Mouse (Mus musculus) heart, embryonic 13.5 days (tissue): Measurements from ENCODE around the gene Tmem147. TPM values are rescaled to one million over a fixed set of nuclear protein-coding genes. Genes with fewer than 3 reads are reported as not detected.

Source experiments
- ATAC-seq: fragments of 200-750 bp; cut with Nextera tagmentation; 2 replicates; pipeline ENCODE4 v1.8.0; 2017; ENCODE audit warnings: moderate TSS enrichment; ENCODE audit not compliant: insufficient number of reproducible peaks, low FRiP score, low TSS enrichment; ENCODE audit errors: extremely low read depth
- H3K27ac ChIP-seq: fragments of 300-500 bp; sonication (generic); replicated peaks from 2 replicates; pipeline ENCODE4 v1.5.1; 2015; ENCODE audit warnings: moderate library complexity, mild to moderate bottlenecking, inconsistent platforms
- H3K27me3 ChIP-seq: fragments of 300-500 bp; sonication (generic); replicated peaks from 2 replicates; pipeline ENCODE4 v1.6.1; 2015; ENCODE audit warnings: mild to moderate bottlenecking, inconsistent platforms
- H3K36me3 ChIP-seq: fragments of 300-500 bp; sonication (generic); 2 replicates; pipeline ENCODE4 v1.6.1; 2015; ENCODE audit warnings: mild to moderate bottlenecking, inconsistent platforms
- H3K4me1 ChIP-seq: fragments of 300-500 bp; sonication (generic); 2 replicates; pipeline ENCODE4 v1.6.1; 2015; ENCODE audit warnings: inconsistent platforms
- H3K4me2 ChIP-seq: fragments of 300-500 bp; sonication (generic); 2 replicates; pipeline ENCODE4 v1.6.1; 2015; ENCODE audit warnings: inconsistent platforms, mild to moderate bottlenecking, moderate library complexity
- H3K4me3 ChIP-seq: fragments of 300-500 bp; sonication (generic); 2 replicates; pipeline ENCODE4 v1.5.1; 2015; ENCODE audit warnings: moderate library complexity, mild to moderate bottlenecking, inconsistent platforms
- H3K9ac ChIP-seq: fragments of 300-500 bp; sonication (generic); 2 replicates; pipeline ENCODE4 v1.6.1; 2015; ENCODE audit warnings: inconsistent platforms, mild to moderate bottlenecking, moderate library complexity
- H3K9me3 ChIP-seq: fragments of 300-500 bp; sonication (generic); 2 replicates; pipeline ENCODE4 v1.6.1; 2016; ENCODE audit warnings: inconsistent platforms
- WGBS: fragments of 180-500 bp; shearing (Covaris S2); methylation state at CpG from one replicate; pipeline ENCODE4 v1.1.7; 2015; ENCODE audit warnings: mixed read lengths; 5-methylcytosine and 5-hydroxymethylcytosine counted together
- polyA plus RNA-seq: library from polyadenylated mRNA; unstranded; fragments of >200 nt; fragmentation: Nextera tagmentation; extraction: Ambion mirVana; gene quantifications from 2 replicates; pipeline ENCODE4 v1.2.1, GENCODE M21; 2015

Gene Tmem147
- polyA plus RNA-seq, 1 experiment from 2014 or later, result 165 TPM

- no peak for ATAC-seq
- Histone ChIP-seq H3K27me3 (peaks cover 14% of the 10 kb centered on the region; the same call in 1 of the 2 replicates), H3K9me3 (no peaks in the 10 kb centered on the region), H3K36me3 (no peaks in the 10 kb centered on the region), H3K9ac (no peak overlapping the region), H3K4me2 (no peak overlapping the region), H3K4me1 (no peaks in the 10 kb centered on the region), H3K27ac (no peak overlapping the region), H3K4me3 (no peak overlapping the region)
- 55% methylated on average over 2 of the region's 2 CpGs for WGBS
These were observed 45.9 kb downstream of the Tmem147 start for GRCm38 (mm10) chr7:30683425-30683824.

- peaks cover 6% of the 10 kb centered on the region; the same call in 1 of the 2 replicates for H3K27me3 ChIP-seq
- H3K4me2 ChIP-seq, result no peak overlapping the region
- no peaks in the 10 kb centered on the region for H3K36me3 ChIP-seq
- H3K27ac ChIP-seq, result no peak overlapping the region
- peaks cover 2% of the 10 kb centered on the region; the same call in 1 of the 2 replicates for H3K9me3 ChIP-seq
- WGBS, result 35% methylated on average over 5 of the region's 5 CpGs
- H3K4me3 ChIP-seq, result no peak overlapping the region
- ATAC-seq, result no peak
- no peak overlapping the region for H3K9ac ChIP-seq
- no peaks in the 10 kb centered on the region for H3K4me1 ChIP-seq
These were observed 47.4 kb downstream of the Tmem147 start for GRCm38 (mm10) chr7:30681897-30682296.

DNA sequence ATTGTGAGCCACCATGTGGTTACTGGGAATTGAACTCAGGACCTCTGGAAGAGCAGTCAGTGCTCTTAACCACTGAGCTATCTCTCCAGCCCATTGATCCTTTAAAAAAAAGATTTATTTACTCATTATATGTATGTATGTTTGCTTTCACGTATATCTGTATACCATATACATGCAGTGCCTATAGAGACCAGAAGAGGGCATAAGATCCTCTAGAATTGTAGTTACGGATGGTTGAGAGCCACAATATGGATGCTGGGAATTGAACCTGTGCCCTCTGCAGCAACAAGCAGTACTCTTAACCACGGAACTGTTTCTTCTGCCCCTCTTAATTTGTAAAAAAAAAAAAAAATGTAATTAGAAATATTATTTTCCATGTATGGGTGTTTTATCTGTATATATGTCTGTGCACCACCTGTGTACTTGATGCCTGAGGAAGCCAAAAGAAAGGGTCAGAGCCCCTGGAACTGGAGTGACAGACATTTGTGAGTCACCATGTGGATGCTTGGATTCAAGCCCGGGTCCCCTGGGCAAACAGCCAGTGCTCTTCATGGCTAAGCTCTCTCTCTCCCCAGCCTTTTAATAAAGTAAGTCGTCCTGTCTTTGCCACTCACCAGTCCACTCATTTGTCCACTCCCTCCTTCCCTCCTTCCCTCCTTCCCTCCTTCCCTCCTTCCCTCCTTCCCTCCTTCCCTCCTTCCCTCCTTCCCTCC lies 50.9 kb downstream of the Tmem147 start:
- H3K27me3 ChIP-seq, result 0 out of 2 replicates have a peak, but pooled peaks cover 3% of the 10 kb centered on the region
- H3K9me3 ChIP-seq, result peaks cover 2% of the 10 kb centered on the region; the same call in 1 of the 2 replicates
- H3K4me2 ChIP-seq, result no peak overlapping the region
- H3K27ac ChIP-seq, result no peak overlapping the region
- H3K4me1 ChIP-seq, result no peaks in the 10 kb centered on the region
- WGBS, result 50% methylated on average over 5 of the region's 5 CpGs
- H3K9ac ChIP-seq, result no peak overlapping the region
- no peak overlapping the region for H3K4me3 ChIP-seq
- no peaks in the 10 kb centered on the region for H3K36me3 ChIP-seq
- ATAC-seq, result no peak

Other genes starting within 250 kb of the Tmem147 start
- 0.13 and 1.0 TPM in 2 replicates for gene Prodh2, start 235.9 kb downstream of the Tmem147 start, polyA plus RNA-seq
- gene Arhgap33, start 194.5 kb downstream of the Tmem147 start, polyA plus RNA-seq, result 8.0 and 9.3 TPM in 2 replicates
- gene Hspb6, start 177.4 kb downstream of the Tmem147 start, polyA plus RNA-seq, result 76.6 and 86.4 TPM in 2 replicates
- gene Proser3, start 177.2 kb downstream of the Tmem147 start, polyA plus RNA-seq, result 8.7 and 9.6 TPM in 2 replicates
- gene Lin37, start 169.7 kb downstream of the Tmem147 start, polyA plus RNA-seq, result 31.0 and 36.9 TPM in 2 replicates
- 85.6 and 92.3 TPM in 2 replicates for gene U2af1l4, start 166.2 kb downstream of the Tmem147 start, polyA plus RNA-seq
- 7.4 and 8.4 TPM in 2 replicates for gene Gm49396, start 166.2 kb downstream of the Tmem147 start, polyA plus RNA-seq
- 114 and 116 TPM in 2 replicates for gene Psenen, start 165.9 kb downstream of the Tmem147 start, polyA plus RNA-seq
- gene Igflr1, start 164.1 kb downstream of the Tmem147 start, polyA plus RNA-seq, result 3.5 and 3.6 TPM in 2 replicates
- gene Kmt2b, start 140.8 kb downstream of the Tmem147 start, polyA plus RNA-seq, result 4.4 and 5.7 TPM in 2 replicates
- gene Zbtb32, start 130.6 kb downstream of the Tmem147 start, polyA plus RNA-seq, result 0.13 and 0.19 TPM in 2 replicates
- gene Upk1a, start 116.7 kb downstream of the Tmem147 start, polyA plus RNA-seq, result 0.33 and 0.37 TPM in 2 replicates
- gene Cox6b1, start 103.4 kb downstream of the Tmem147 start, polyA plus RNA-seq, result 1,963 and 2,109 TPM in 2 replicates
- gene Etv2, start 93.7 kb downstream of the Tmem147 start, polyA plus RNA-seq, result 0.33 and 0.37 TPM in 2 replicates
- gene Rbm42, start 79.2 kb downstream of the Tmem147 start, polyA plus RNA-seq, result 79.5 and 88.4 TPM in 2 replicates
- 30.1 and 32.3 TPM in 2 replicates for gene Haus5, start 64.5 kb downstream of the Tmem147 start, polyA plus RNA-seq
- gene Pmis2, start 57.9 kb downstream of the Tmem147 start, polyA plus RNA-seq, result not detected in 2 replicates
- gene 2200002J24Rik, start 30.6 kb downstream of the Tmem147 start, polyA plus RNA-seq, result 1.9 TPM in 2 replicates
- gene Atp4a, start 17.3 kb downstream of the Tmem147 start, polyA plus RNA-seq, result 0.46 and 1.0 TPM in 2 replicates
- gene Gapdhs, start 14.1 kb upstream of the Tmem147 start, polyA plus RNA-seq, result 0.20 and 0.64 TPM in 2 replicates
- 0.47 and 0.68 TPM in 2 replicates for gene Sbsn, start 21.9 kb upstream of the Tmem147 start, polyA plus RNA-seq
- gene Dmkn, start 34.2 kb upstream of the Tmem147 start, polyA plus RNA-seq, result 0.71 and 1.2 TPM in 2 replicates
- gene Krtdap, start 58.4 kb upstream of the Tmem147 start, polyA plus RNA-seq, result 0.41 and 0.53 TPM in 2 replicates
- gene Ffar2, start 94.2 kb upstream of the Tmem147 start, polyA plus RNA-seq, result not detected in 2 replicates
- not detected in 2 replicates for gene Ffar3, start 126.6 kb upstream of the Tmem147 start, polyA plus RNA-seq
- not detected in 2 replicates for gene Ffar1, start 132.0 kb upstream of the Tmem147 start, polyA plus RNA-seq
- gene Cd22, start 150.8 kb upstream of the Tmem147 start, polyA plus RNA-seq, result not detected in 2 replicates
- 0.08 and 0.10 TPM in 2 replicates for gene Mag, start 185.3 kb upstream of the Tmem147 start, polyA plus RNA-seq
- not detected in 2 replicates for gene Hamp2, start 195.1 kb upstream of the Tmem147 start, polyA plus RNA-seq
- gene Hamp, start 214.5 kb upstream of the Tmem147 start, polyA plus RNA-seq, result 0.71 TPM in 1 of 2 replicates, not detected in the other
- gene Usf2, start 227.3 kb upstream of the Tmem147 start, polyA plus RNA-seq, result 16.8 and 17.3 TPM in 2 replicates
- 11.2 and 12.1 TPM in 2 replicates for gene Lsr, start 243.9 kb upstream of the Tmem147 start, polyA plus RNA-seq
- 1.1 and 1.4 TPM in 2 replicates for gene Fam187b, start 244.2 kb upstream of the Tmem147 start, polyA plus RNA-seq